Mouse (Mus musculus): Measurements from ENCODE around the gene Prss37. TPM values are rescaled to one million over a fixed set of nuclear protein-coding genes. Genes with fewer than 3 reads are reported as not detected.
A peak's percentile ranks its signal among the peaks of the same experiment; 100 is the strongest.

Prss37 gene
- polyA plus RNA-seq (2015; fragmentation: Nextera tagmentation; extraction: Ambion mirVana), result not detected in 2 replicates

DNA sequence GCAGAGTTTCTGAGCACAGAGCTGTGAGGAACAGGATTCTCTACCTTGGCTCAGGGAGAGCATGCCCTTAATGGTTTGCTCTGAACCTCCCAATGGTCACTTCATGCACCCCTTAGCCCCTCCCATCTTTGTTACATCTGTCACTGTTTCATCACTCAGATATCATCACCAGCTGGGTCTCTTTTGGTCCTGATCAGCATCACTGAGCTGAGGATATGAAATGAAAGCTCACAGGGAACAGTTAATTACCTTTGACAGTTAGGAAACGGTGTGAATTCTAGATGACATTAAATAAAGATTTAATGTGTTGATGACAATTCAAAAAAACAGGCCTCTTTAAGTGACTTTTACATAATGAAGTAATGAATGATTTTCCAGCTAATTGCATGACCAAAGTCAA lies at the start of gene Prss37:
Prss37 (minus strand) TSS at position 101 of the 400 bp plus-strand sequence.
- H3K36me3 ChIP-seq, result no peaks in the 10 kb centered on the region
- no peaks in the 10 kb centered on the region for H3K9me3 ChIP-seq
- H3K27me3 ChIP-seq, result no peaks in the 10 kb centered on the region
- H3K4me2 ChIP-seq (replicated peaks), result no peak within 1 kb of the TSS
- H3K27ac ChIP-seq, result no peak within 1 kb of the TSS
- no peak within 1 kb of the TSS for H3K9ac ChIP-seq (replicated peaks)
- no peaks in the 10 kb centered on the region for H3K4me1 ChIP-seq (replicated peaks)
- 70% methylated on average over 1 of the region's 1 CpGs for WGBS
- no peak within 1 kb of the TSS for H3K4me3 ChIP-seq (replicated peaks)
- no peak for ATAC-seq

GRCm38 (mm10) chr6:40554950-40555349 lies 35.6 kb upstream of the Prss37 start, which contains the start of gene Olfr461:
Gene Olfr461 (minus strand): TSS chr6:40555050.
- Histone ChIP-seq H3K9ac (replicated peaks) (no peak within 1 kb of the TSS), H3K4me3 (replicated peaks) (no peak within 1 kb of the TSS), H3K27ac (no peak within 1 kb of the TSS), H3K4me1 (replicated peaks) (no peaks in the 10 kb centered on the region), H3K27me3 (no peaks in the 10 kb centered on the region), H3K36me3 (no peaks in the 10 kb centered on the region), H3K9me3 (no peaks in the 10 kb centered on the region), H3K4me2 (replicated peaks) (no peak within 1 kb of the TSS)
- no peak for ATAC-seq
- 88% methylated on average over 2 of the region's 2 CpGs for WGBS

GRCm38 (mm10) chr6:40544690-40545089 lies 25.4 kb upstream of the Prss37 start:
- WGBS, result 82% methylated on average over 10 of the region's 10 CpGs

GRCm38 (mm10) chr6:40493229-40493628 lies 26.1 kb downstream of the Prss37 start, which contains the start of gene Tas2r108:
Gene Tas2r108 (plus strand): TSS chr6:40493529.
- ATAC-seq, result no peak
- no peaks in the 10 kb centered on the region for H3K9me3 ChIP-seq
- H3K4me1 ChIP-seq (replicated peaks), result no peaks in the 10 kb centered on the region
- WGBS, result 96% methylated on average over 3 of the region's 3 CpGs
- H3K27ac ChIP-seq, result no peak within 1 kb of the TSS
- H3K36me3 ChIP-seq, result no peaks in the 10 kb centered on the region
- no peaks in the 10 kb centered on the region for H3K27me3 ChIP-seq
- no peak within 1 kb of the TSS for H3K4me3 ChIP-seq (replicated peaks)
- H3K4me2 ChIP-seq (replicated peaks), result no peak within 1 kb of the TSS
- H3K9ac ChIP-seq (replicated peaks), result no peak within 1 kb of the TSS

More at GRCm38 (mm10) chr6:40544690-40545089, 25.4 kb upstream of the Prss37 start:
- H3K27me3 ChIP-seq, result no peaks in the 10 kb centered on the region
- no peaks in the 10 kb centered on the region for H3K36me3 ChIP-seq
- ATAC-seq, result no peak
- no peak overlapping the region for H3K4me2 ChIP-seq (replicated peaks)
- H3K9ac ChIP-seq (replicated peaks), result no peak overlapping the region
- H3K4me1 ChIP-seq (replicated peaks), result no peaks in the 10 kb centered on the region
- H3K4me3 ChIP-seq (replicated peaks), result no peak overlapping the region
- no peak overlapping the region for H3K27ac ChIP-seq
- no peaks in the 10 kb centered on the region for H3K9me3 ChIP-seq

DNA sequence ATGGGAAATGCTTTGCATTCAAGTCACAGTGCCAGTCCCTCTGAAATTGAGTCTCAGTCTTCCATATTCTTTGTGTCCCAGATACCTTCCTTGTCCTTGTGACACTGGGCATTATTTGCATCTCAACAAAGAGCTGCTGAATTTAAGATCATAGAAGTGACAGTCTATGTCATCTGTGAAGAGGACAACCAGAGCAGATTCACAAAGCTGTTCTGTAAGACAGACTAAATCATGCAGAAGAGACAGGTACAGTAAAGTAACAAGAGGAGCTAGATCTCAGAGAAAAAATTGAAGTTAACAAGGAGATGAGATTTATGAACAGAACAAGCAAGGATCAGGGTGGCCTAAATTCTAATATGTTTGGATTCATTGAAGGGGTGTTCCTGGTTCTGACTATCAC lies 28.4 kb downstream of the Prss37 start, which contains the start of gene Tas2r137:
Tas2r137 (plus strand) TSS at position 301 of the 400 bp plus-strand sequence.
- no peaks in the 10 kb centered on the region for H3K36me3 ChIP-seq
- no peak for ATAC-seq
- H3K4me1 ChIP-seq (replicated peaks), result no peaks in the 10 kb centered on the region

DNA sequence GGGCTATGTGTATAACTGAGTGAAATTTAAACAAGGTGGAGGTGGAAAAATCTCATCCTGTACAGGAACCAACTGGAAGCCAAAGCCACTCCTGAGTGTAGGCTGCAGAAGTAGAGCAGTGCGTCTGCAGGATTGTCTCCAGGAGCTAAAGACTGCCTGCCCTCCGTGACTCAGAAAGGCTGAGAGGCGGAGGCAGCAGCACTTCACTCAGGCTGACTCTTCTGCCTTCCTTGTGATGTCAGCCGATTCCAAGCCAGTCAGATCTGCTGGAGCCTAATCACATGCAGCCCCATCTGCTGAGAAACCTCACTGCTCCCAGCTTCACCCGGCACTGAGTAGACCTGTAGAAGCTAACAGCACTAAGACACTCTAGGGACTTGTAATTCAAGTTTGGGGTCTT lies 37.0 kb downstream of the Prss37 start:
- no peak overlapping the region for H3K27ac ChIP-seq
- peaks cover 57% of the 10 kb centered on the region for H3K36me3 ChIP-seq
- H3K4me1 ChIP-seq (replicated peaks), result no peaks in the 10 kb centered on the region
- WGBS, result 92% methylated on average over 5 of the region's 5 CpGs
- H3K9me3 ChIP-seq, result no peaks in the 10 kb centered on the region
- ATAC-seq, result no peak
- H3K9ac ChIP-seq (replicated peaks), result no peak overlapping the region
- H3K27me3 ChIP-seq, result no peaks in the 10 kb centered on the region
- no peak overlapping the region for H3K4me2 ChIP-seq (replicated peaks)
- H3K4me3 ChIP-seq (replicated peaks), result no peak overlapping the region

More for the DNA sequence above, 28.4 kb downstream of the Prss37 start, which contains the start of gene Tas2r137:
- Histone ChIP-seq H3K9me3 (no peaks in the 10 kb centered on the region), H3K4me2 (replicated peaks) (no peak within 1 kb of the TSS), H3K9ac (replicated peaks) (no peak within 1 kb of the TSS), H3K27me3 (no peaks in the 10 kb centered on the region), H3K4me3 (replicated peaks) (no peak within 1 kb of the TSS), H3K27ac (no peak within 1 kb of the TSS)

DNA sequence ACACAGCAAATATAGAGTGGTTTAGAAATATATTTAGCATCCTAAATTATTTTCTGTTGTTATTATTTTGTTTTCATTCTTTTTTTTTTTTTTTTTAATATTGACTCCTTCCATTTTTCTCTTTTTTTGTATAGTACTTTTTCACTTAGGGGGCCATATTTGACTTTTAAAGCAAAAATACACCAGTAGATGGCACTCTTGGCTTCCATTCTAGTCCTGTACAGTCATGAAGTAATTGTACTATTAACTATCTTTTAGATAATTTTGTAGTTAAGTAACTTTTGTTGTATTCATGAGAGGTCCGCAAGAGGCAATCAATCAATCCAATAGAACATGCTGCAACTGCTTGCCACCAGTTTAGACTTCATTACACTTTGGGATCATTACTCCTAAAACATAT lies 39.6 kb downstream of the Prss37 start:
- Histone ChIP-seq H3K4me3 (replicated peaks) (no peak overlapping the region), H3K9ac (replicated peaks) (no peak overlapping the region), H3K27ac (no peak overlapping the region), H3K27me3 (no peaks in the 10 kb centered on the region), H3K36me3 (peaks cover 69% of the 10 kb centered on the region), H3K9me3 (no peaks in the 10 kb centered on the region), H3K4me2 (replicated peaks) (no peak overlapping the region), H3K4me1 (replicated peaks) (no peaks in the 10 kb centered on the region)
- WGBS, result 96% methylated on average over 1 of the region's 1 CpGs
- no peak for ATAC-seq

GRCm38 (mm10) chr6:40476132-40476531 lies 43.2 kb downstream of the Prss37 start:
- Histone ChIP-seq H3K36me3 (peaks cover 51% of the 10 kb centered on the region), H3K9me3 (no peaks in the 10 kb centered on the region), H3K27ac (no peak overlapping the region), H3K4me3 (replicated peaks) (no peak overlapping the region), H3K4me1 (replicated peaks) (peaks cover 19% of the 10 kb centered on the region), H3K27me3 (no peaks in the 10 kb centered on the region), H3K4me2 (replicated peaks) (no peak overlapping the region), H3K9ac (replicated peaks) (no peak overlapping the region)
- 94% methylated on average over 4 of the region's 4 CpGs for WGBS
- no peak for ATAC-seq

GRCm38 (mm10) chr6:40471720-40472010 lies 47.6 kb downstream of the Prss37 start:
- Histone ChIP-seq H3K4me2 (replicated peaks) (peak overlapping the region; percentile 71), H3K36me3 (peaks cover 27% of the 10 kb centered on the region), H3K9me3 (no peaks in the 10 kb centered on the region), H3K27ac (peak overlapping the region; percentile 94), H3K9ac (replicated peaks) (peak overlapping the region; percentile 86), H3K27me3 (no peaks in the 10 kb centered on the region), H3K4me3 (replicated peaks) (peak overlapping the region; percentile 78), H3K4me1 (replicated peaks) (peaks cover 21% of the 10 kb centered on the region)
- under 1% methylated on average over 7 of the region's 7 CpGs for WGBS
- peak; percentile 21 for ATAC-seq

DNA sequence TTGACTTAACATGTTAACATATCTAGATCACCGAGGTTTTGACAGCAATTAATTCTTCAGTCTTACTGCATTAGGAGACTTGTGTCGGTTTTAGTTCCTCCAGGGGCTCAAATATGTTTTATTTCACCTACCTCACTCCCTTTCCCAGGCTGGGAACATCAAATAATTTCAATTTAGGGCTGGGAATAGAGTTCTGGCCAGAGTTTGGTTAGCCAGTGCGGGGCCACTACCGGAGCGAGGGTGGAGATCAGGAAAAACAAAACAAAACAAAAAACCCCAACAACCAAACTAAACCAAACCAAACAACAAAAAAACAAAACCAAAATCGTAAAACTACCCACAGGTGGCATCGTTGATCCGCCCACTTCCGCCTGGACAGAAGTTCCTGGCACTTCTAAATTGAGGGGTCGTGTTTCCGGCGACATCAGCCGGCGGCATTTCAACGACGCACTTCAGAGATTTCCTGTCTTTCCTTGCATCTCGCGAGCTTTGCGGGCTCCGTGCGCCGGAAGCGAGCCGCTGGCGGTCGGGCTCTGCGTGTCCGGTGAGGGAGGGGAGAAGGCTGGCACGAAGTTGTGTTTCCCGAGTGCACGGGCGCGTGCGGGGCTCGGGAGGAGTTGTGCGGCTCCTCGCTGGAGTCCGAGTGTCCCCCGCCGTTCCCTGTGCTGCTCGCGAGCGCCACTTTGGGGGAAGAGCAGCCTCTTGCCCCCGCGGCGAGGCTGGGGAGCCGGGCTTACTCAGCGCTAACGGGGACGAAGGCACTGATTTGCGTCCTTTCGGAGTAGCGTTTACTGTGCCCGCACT lies 48.2 kb downstream of the Prss37 start, which contains the start of gene Ssbp1:
Ssbp1 (plus strand) TSS at position 437 of the 804 bp plus-strand sequence.
- Histone ChIP-seq H3K36me3 (peaks cover 24% of the 10 kb centered on the region), H3K27ac (peak within 1 kb of the TSS; percentile 94), H3K4me3 (replicated peaks) (peak within 1 kb of the TSS; percentile 78), H3K4me2 (replicated peaks) (peak within 1 kb of the TSS; percentile 71), H3K9ac (replicated peaks) (peak within 1 kb of the TSS; percentile 86), H3K9me3 (no peaks in the 10 kb centered on the region), H3K27me3 (no peaks in the 10 kb centered on the region), H3K4me1 (replicated peaks) (peaks cover 21% of the 10 kb centered on the region)
- peak; percentile 98 for ATAC-seq
- under 1% methylated on average over 54 of the region's 54 CpGs for WGBS

DNA sequence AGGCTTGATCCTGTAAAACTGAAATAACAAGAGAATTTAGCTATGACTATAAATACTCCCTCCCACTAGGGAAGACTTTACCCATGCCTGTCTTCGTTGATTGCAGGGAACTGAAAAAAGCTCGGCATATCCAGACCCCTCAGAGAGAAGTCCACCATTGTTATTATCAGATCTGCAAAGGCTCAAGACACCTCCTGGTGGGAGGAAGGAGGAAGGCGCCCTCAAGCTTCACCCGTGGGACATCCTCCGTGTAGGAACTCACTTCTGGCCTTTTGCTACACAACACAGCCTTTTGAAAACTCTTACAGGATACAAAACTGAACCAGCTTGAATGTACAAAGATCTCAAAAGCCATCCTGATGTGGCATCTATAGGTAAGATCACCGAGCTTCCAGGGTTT lies 53.6 kb downstream of the Prss37 start:
- 53% methylated on average over 6 of the region's 6 CpGs for WGBS
- Histone ChIP-seq H3K9ac (replicated peaks) (no peak overlapping the region), H3K27ac (no peak overlapping the region), H3K4me3 (replicated peaks) (no peak overlapping the region), H3K4me2 (replicated peaks) (no peak overlapping the region), H3K9me3 (no peaks in the 10 kb centered on the region), H3K36me3 (no peaks in the 10 kb centered on the region), H3K27me3 (0 out of 2 replicates have a peak, but pooled peaks cover 6% of the 10 kb centered on the region), H3K4me1 (replicated peaks) (0 out of 2 replicates have a peak, but pooled peaks cover 2% of the 10 kb centered on the region)
- no peak for ATAC-seq

Data from midbrain, embryonic 13.5 days (tissue).